Mouse (Mus musculus): ENCODE data around the gene Cdc25b. TPM values are rescaled to one million over a fixed set of nuclear protein-coding genes. Genes with fewer than 3 reads are reported as not detected.
A peak's percentile ranks its signal among the peaks of the same experiment; 100 is the strongest.

The Cdc25b gene
- polyA plus RNA-seq, 1 experiment: 12.9 TPM

- WGBS: 40% methylated on average over 43 of the region's 43 CpGs
- peak; percentile 87 for DNase-seq
- no peak for TF ChIP-seq POLR2A (IDR thresholded peaks at IDR 0.05; ENCODE audit: low read depth, low read length)
- TF ChIP-seq CTCF (conservative IDR thresholded peaks at IDR 0.05; ENCODE audit: insufficient read depth, insufficient read length, low read depth, low read length): 0 out of 2 replicates have a peak, but pooled peaks have one; percentile 12
- Histone ChIP-seq H3K4me3 (ENCODE audit: insufficient read depth, low read depth, low read length) (peak overlapping the region; percentile 16; the same call in 1 of the 2 replicates), H3K27me3 (replicated peaks; ENCODE audit: control insufficient read depth, insufficient read depth, low read length) (no peaks in the 10 kb centered on the region), H3K4me1 (ENCODE audit: control insufficient read depth, insufficient read depth, low read length) (peaks cover 17% of the 10 kb centered on the region; the same call in 1 of the 2 replicates), H3K27ac (ENCODE audit: insufficient read depth, low read depth, low read length) (no peak overlapping the region), H3K36me3 (ENCODE audit: control insufficient read depth, insufficient read depth, low read length) (no peaks in the 10 kb centered on the region)
Measured at GRCm38 (mm10) chr2:131171401-131172104, 15.2 kb upstream of the Cdc25b start.

DNA sequence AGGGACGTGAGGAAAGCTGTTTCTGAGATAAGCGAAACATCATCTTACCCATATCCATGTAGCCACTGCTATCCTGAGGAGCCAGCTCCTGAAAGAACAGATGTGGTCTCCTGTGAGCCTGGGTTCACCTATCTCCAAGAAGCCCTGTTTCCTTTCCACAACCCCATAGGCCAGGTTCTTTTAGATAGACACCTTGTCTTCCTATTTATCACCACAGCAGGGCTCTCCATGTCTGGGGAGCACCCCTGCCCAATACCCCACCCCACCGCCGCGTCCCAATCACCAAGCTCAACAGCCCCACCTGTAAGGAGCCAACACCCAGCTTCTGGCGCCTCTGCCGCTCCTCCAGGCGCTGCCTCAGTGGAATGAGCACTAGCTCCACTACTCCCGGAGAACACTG lies 14.4 kb upstream of the Cdc25b start:
- DNase-seq: no peak
- WGBS: 86% methylated on average over 9 of the region's 9 CpGs
- no peaks in the 10 kb centered on the region for H3K36me3 ChIP-seq (ENCODE audit: control insufficient read depth, insufficient read depth, low read length)
- H3K4me3 ChIP-seq (ENCODE audit: insufficient read depth, low read depth, low read length): no peak overlapping the region
- H3K4me1 ChIP-seq (ENCODE audit: control insufficient read depth, insufficient read depth, low read length): peaks cover 22% of the 10 kb centered on the region
- TF ChIP-seq POLR2A (IDR thresholded peaks at IDR 0.05; ENCODE audit: low read depth, low read length) (no peak), CTCF (conservative IDR thresholded peaks at IDR 0.05; ENCODE audit: insufficient read depth, insufficient read length, low read depth, low read length) (no peak)
- H3K27ac ChIP-seq (ENCODE audit: insufficient read depth, low read depth, low read length): no peak overlapping the region
- H3K27me3 ChIP-seq (replicated peaks; ENCODE audit: control insufficient read depth, insufficient read depth, low read length): no peaks in the 10 kb centered on the region

DNA sequence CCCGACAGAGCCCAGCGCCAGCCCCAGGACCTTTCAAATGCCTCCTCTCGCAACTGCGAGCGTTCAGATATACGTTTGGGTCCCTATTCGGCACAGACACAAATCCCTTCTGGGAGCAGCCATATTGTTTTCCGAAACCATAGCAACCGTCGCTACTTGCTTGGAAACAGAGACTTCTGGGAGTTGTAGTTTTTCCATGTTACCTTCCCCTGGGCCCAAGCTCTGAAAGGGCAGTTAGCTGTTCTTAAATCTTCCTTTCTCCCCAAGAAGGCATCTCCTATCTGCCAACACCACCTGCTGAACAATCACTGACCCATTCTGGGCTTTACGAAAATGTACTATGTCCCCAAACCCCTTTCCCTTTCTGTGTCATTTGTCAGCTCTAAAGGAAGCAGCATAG lies 12.0 kb upstream of the Cdc25b start:
- 4% methylated on average over 11 of the region's 11 CpGs for WGBS
- H3K4me3 ChIP-seq (ENCODE audit: insufficient read depth, low read depth, low read length): peak overlapping the region; percentile 39; the same call in 1 of the 2 replicates
- H3K27me3 ChIP-seq (replicated peaks; ENCODE audit: control insufficient read depth, insufficient read depth, low read length): no peaks in the 10 kb centered on the region
- H3K36me3 ChIP-seq (ENCODE audit: control insufficient read depth, insufficient read depth, low read length): no peaks in the 10 kb centered on the region
- peak overlapping the region; percentile 92 for H3K27ac ChIP-seq (ENCODE audit: insufficient read depth, low read depth, low read length)
- H3K4me1 ChIP-seq (ENCODE audit: control insufficient read depth, insufficient read depth, low read length): peaks cover 37% of the 10 kb centered on the region
- peak; percentile 89 for DNase-seq
- no peak for TF ChIP-seq CTCF (conservative IDR thresholded peaks at IDR 0.05; ENCODE audit: insufficient read depth, insufficient read length, low read depth, low read length)
- TF ChIP-seq POLR2A (IDR thresholded peaks at IDR 0.05; ENCODE audit: low read depth, low read length): no peak

DNA sequence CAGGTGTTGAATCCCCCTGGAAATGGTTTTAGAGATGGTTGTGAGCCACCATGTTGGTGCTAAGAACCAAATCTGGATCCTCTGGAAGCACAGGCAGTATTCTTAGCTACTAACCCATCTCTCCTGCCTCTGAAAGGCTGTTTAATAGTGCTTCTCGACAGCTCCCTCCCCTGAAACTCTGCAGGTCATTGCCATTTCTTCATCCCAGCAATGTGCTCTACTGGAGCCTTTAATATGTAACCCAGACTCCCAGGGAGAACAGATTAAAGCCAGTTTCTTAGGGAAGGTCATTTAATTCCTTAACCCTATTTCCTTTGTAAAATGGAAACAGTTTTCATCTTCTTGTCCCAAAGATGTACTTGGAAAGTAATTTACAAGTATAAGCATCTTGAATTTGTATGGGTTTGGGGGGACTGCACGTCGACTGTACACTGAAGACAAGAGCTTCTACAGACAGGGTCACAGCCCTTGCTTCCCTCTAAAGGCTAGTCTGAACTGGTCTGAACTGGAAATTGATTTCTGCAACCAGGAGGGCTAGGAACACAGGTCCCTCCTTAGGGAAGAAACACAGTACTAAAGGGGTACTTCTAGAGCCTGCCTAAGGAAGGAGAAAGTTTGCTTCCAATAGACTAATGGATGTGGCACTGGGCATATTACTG lies 11.3 kb upstream of the Cdc25b start:
- no peak for TF ChIP-seq CTCF (conservative IDR thresholded peaks at IDR 0.05; ENCODE audit: insufficient read depth, insufficient read length, low read depth, low read length)
- Histone ChIP-seq H3K4me3 (ENCODE audit: insufficient read depth, low read depth, low read length) (no peak overlapping the region), H3K4me1 (ENCODE audit: control insufficient read depth, insufficient read depth, low read length) (peaks cover 37% of the 10 kb centered on the region), H3K36me3 (ENCODE audit: control insufficient read depth, insufficient read depth, low read length) (no peaks in the 10 kb centered on the region), H3K27me3 (replicated peaks; ENCODE audit: control insufficient read depth, insufficient read depth, low read length) (no peaks in the 10 kb centered on the region), H3K27ac (ENCODE audit: insufficient read depth, low read depth, low read length) (peak overlapping the region; percentile 92)
- peak; percentile 76 for DNase-seq
- WGBS: 34% methylated on average over 3 of the region's 3 CpGs

DNA sequence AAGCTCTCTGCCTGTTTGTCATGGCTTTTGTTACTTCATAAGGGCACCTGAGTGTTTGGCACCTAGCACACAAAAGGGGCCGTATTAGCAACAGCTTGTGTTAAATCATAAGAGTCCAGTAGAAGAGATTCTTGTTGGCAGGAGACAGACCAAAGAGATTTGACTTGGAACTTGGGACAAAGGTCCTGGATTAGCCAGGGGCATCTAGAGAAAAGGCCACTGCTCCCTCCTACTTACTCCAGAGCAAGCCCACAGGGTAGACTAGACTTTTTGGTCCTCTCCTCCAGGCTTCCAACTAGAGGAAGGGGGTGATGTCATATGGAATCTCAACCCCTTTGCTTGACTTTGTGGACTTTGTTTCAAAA lies 10.8 kb upstream of the Cdc25b start:
- H3K36me3 ChIP-seq (ENCODE audit: control insufficient read depth, insufficient read depth, low read length): no peaks in the 10 kb centered on the region
- peak overlapping the region; percentile 92 for H3K27ac ChIP-seq (ENCODE audit: insufficient read depth, low read depth, low read length)
- H3K4me3 ChIP-seq (ENCODE audit: insufficient read depth, low read depth, low read length): no peak overlapping the region
- TF ChIP-seq POLR2A (IDR thresholded peaks at IDR 0.05; ENCODE audit: low read depth, low read length) (no peak), CTCF (conservative IDR thresholded peaks at IDR 0.05; ENCODE audit: insufficient read depth, insufficient read length, low read depth, low read length) (no peak)
- peaks cover 37% of the 10 kb centered on the region for H3K4me1 ChIP-seq (ENCODE audit: control insufficient read depth, insufficient read depth, low read length)
- WGBS: 53% methylated on average over 1 of the region's 1 CpGs
- peak; percentile 77 for DNase-seq
- no peaks in the 10 kb centered on the region for H3K27me3 ChIP-seq (replicated peaks; ENCODE audit: control insufficient read depth, insufficient read depth, low read length)

DNA sequence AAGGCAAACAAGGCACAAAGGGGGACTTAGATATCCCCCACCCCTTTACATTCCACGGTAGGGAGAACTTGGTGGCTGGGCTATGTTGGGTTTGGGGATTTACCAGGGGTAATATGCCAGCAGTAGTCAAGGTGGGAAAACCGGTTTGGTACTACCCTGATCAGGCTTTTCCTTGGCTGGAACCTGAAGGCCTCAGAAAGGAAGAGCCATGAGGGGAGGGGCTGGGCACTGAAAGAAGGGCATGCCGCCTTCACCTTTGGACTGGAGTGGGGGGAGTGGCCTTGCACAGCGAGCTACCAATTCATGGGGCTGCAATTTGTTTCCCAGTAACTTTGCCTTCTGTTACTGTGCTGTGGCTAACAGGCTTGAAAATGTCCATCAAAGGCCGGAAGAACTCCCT lies 10.3 kb upstream of the Cdc25b start:
- no peak overlapping the region for H3K4me3 ChIP-seq (ENCODE audit: insufficient read depth, low read depth, low read length)
- peaks cover 37% of the 10 kb centered on the region for H3K4me1 ChIP-seq (ENCODE audit: control insufficient read depth, insufficient read depth, low read length)
- peak; percentile 93 for DNase-seq
- TF ChIP-seq POLR2A (IDR thresholded peaks at IDR 0.05; ENCODE audit: low read depth, low read length) (no peak), CTCF (conservative IDR thresholded peaks at IDR 0.05; ENCODE audit: insufficient read depth, insufficient read length, low read depth, low read length) (no peak)
- no peaks in the 10 kb centered on the region for H3K27me3 ChIP-seq (replicated peaks; ENCODE audit: control insufficient read depth, insufficient read depth, low read length)
- H3K27ac ChIP-seq (ENCODE audit: insufficient read depth, low read depth, low read length): peak overlapping the region; percentile 92
- H3K36me3 ChIP-seq (ENCODE audit: control insufficient read depth, insufficient read depth, low read length): no peaks in the 10 kb centered on the region
- 25% methylated on average over 5 of the region's 5 CpGs for WGBS

- TF ChIP-seq POLR2A (IDR thresholded peaks at IDR 0.05; ENCODE audit: low read depth, low read length) (no peak), CTCF (conservative IDR thresholded peaks at IDR 0.05; ENCODE audit: insufficient read depth, insufficient read length, low read depth, low read length) (no peak)
- Histone ChIP-seq H3K36me3 (ENCODE audit: control insufficient read depth, insufficient read depth, low read length) (no peaks in the 10 kb centered on the region), H3K27ac (ENCODE audit: insufficient read depth, low read depth, low read length) (peak overlapping the region; percentile 82), H3K4me1 (ENCODE audit: control insufficient read depth, insufficient read depth, low read length) (peaks cover 37% of the 10 kb centered on the region), H3K4me3 (ENCODE audit: insufficient read depth, low read depth, low read length) (peak overlapping the region; percentile 72), H3K27me3 (replicated peaks; ENCODE audit: control insufficient read depth, insufficient read depth, low read length) (no peaks in the 10 kb centered on the region)
- WGBS: 29% methylated on average over 9 of the region's 9 CpGs
- peak; percentile 51 for DNase-seq
Measured at GRCm38 (mm10) chr2:131177932-131178331, 8.8 kb upstream of the Cdc25b start.

Measured in kidney, adult 2 months (tissue).